Mouse (Mus musculus): ENCODE results near the gene Adarb1. TPM values are rescaled to one million over a fixed set of nuclear protein-coding genes. Genes with fewer than 3 reads are reported as not detected.

Gene Adarb1
- polyA plus RNA-seq, 1 experiment from 2014 or later, result 2.9 TPM

GRCm38 (mm10) chr10:77304362-77304761 is 113.7 kb downstream of the Adarb1 start:
- Histone ChIP-seq H3K27me3 (replicated peaks) (no peaks in the 10 kb centered on the region), H3K27ac (no peak overlapping the region), H3K4me3 (no peak overlapping the region), H3K9me3 (replicated peaks) (no peaks in the 10 kb centered on the region), H3K36me3 (no peaks in the 10 kb centered on the region), H3K4me2 (no peak overlapping the region), H3K4me1 (peaks cover 23% of the 10 kb centered on the region), H3K9ac (no peak overlapping the region)
- 65% methylated on average over 3 of the region's 3 CpGs for WGBS (ENCODE audit: insufficient replicate concordance)
- no peak for ATAC-seq

- Histone ChIP-seq H3K4me1 (peaks cover 50% of the 10 kb centered on the region), H3K27me3 (replicated peaks) (no peaks in the 10 kb centered on the region), H3K4me3 (no peak overlapping the region), H3K9me3 (replicated peaks) (no peaks in the 10 kb centered on the region), H3K36me3 (no peaks in the 10 kb centered on the region), H3K4me2 (peak overlapping the region; percentile 45), H3K27ac (peak overlapping the region; percentile 77), H3K9ac (no peak overlapping the region)
- 30% methylated on average over 4 of the region's 4 CpGs for WGBS (ENCODE audit: insufficient replicate concordance)
- peak; percentile 92 for ATAC-seq
Observed at GRCm38 (mm10) chr10:77300934-77301297, 117.2 kb downstream of the Adarb1 start.

- 48% methylated on average over 8 of the region's 8 CpGs for WGBS (ENCODE audit: insufficient replicate concordance)
- H3K9ac ChIP-seq, result no peak overlapping the region
- H3K27me3 ChIP-seq (replicated peaks), result no peaks in the 10 kb centered on the region
- H3K27ac ChIP-seq, result peak overlapping the region; percentile 77
- H3K4me1 ChIP-seq, result peaks cover 55% of the 10 kb centered on the region
- H3K36me3 ChIP-seq, result no peaks in the 10 kb centered on the region
- peak overlapping the region; percentile 45 for H3K4me2 ChIP-seq
- no peaks in the 10 kb centered on the region for H3K9me3 ChIP-seq (replicated peaks)
- peak; percentile 21; the same call in 1 of the 2 replicates for ATAC-seq
- no peak overlapping the region for H3K4me3 ChIP-seq
Observed at GRCm38 (mm10) chr10:77300237-77300933, 117.7 kb downstream of the Adarb1 start.

- peaks cover 56% of the 10 kb centered on the region for H3K4me1 ChIP-seq
- H3K36me3 ChIP-seq, result no peaks in the 10 kb centered on the region
- H3K9me3 ChIP-seq (replicated peaks), result no peaks in the 10 kb centered on the region
- H3K9ac ChIP-seq, result no peak overlapping the region
- H3K4me2 ChIP-seq, result peak overlapping the region; percentile 15; the same call in 1 of the 2 replicates
- H3K27ac ChIP-seq, result peak overlapping the region; percentile 77
- ATAC-seq, result peak; percentile 46; the same call in 1 of the 2 replicates
- 47% methylated on average over 2 of the region's 2 CpGs for WGBS (ENCODE audit: insufficient replicate concordance)
- no peak overlapping the region for H3K4me3 ChIP-seq
- no peaks in the 10 kb centered on the region for H3K27me3 ChIP-seq (replicated peaks)
Observed at GRCm38 (mm10) chr10:77299194-77299593, 118.9 kb downstream of the Adarb1 start.

- ATAC-seq, result peak; percentile 68
- WGBS (ENCODE audit: insufficient replicate concordance), result 17% methylated on average over 8 of the region's 8 CpGs
- Histone ChIP-seq H3K9me3 (replicated peaks) (no peaks in the 10 kb centered on the region), H3K9ac (no peak overlapping the region), H3K4me1 (peaks cover 56% of the 10 kb centered on the region), H3K4me3 (no peak overlapping the region), H3K36me3 (no peaks in the 10 kb centered on the region), H3K4me2 (peak overlapping the region; percentile 15; the same call in 1 of the 2 replicates), H3K27me3 (replicated peaks) (no peaks in the 10 kb centered on the region), H3K27ac (peak overlapping the region; percentile 77; the same call in 1 of the 2 replicates)
Observed at GRCm38 (mm10) chr10:77298621-77299020, 119.4 kb downstream of the Adarb1 start.

- H3K36me3 ChIP-seq, result no peaks in the 10 kb centered on the region
- WGBS (ENCODE audit: insufficient replicate concordance), result 75% methylated on average over 12 of the region's 12 CpGs
- H3K9me3 ChIP-seq (replicated peaks), result no peaks in the 10 kb centered on the region
- H3K4me3 ChIP-seq, result no peak overlapping the region
- no peak for ATAC-seq
- H3K27ac ChIP-seq, result no peak overlapping the region
- H3K9ac ChIP-seq, result no peak overlapping the region
- peaks cover 36% of the 10 kb centered on the region for H3K4me1 ChIP-seq
- H3K4me2 ChIP-seq, result no peak overlapping the region
- no peaks in the 10 kb centered on the region for H3K27me3 ChIP-seq (replicated peaks)
Observed at GRCm38 (mm10) chr10:77294691-77295090, 123.4 kb downstream of the Adarb1 start.

GRCm38 (mm10) chr10:77290624-77291366 is 127.3 kb downstream of the Adarb1 start:
- no peak overlapping the region for H3K27ac ChIP-seq
- no peak for ATAC-seq
- H3K4me3 ChIP-seq, result no peak overlapping the region
- WGBS (ENCODE audit: insufficient replicate concordance), result 63% methylated on average over 17 of the region's 17 CpGs
- H3K4me1 ChIP-seq, result peaks cover 10% of the 10 kb centered on the region
- H3K9me3 ChIP-seq (replicated peaks), result no peaks in the 10 kb centered on the region
- H3K4me2 ChIP-seq, result no peak overlapping the region
- no peaks in the 10 kb centered on the region for H3K36me3 ChIP-seq
- no peak overlapping the region for H3K9ac ChIP-seq
- H3K27me3 ChIP-seq (replicated peaks), result 0 out of 2 replicates have a peak, but pooled peaks cover 5% of the 10 kb centered on the region

- H3K27ac ChIP-seq, result no peak overlapping the region
- H3K4me2 ChIP-seq, result no peak overlapping the region
- H3K9me3 ChIP-seq (replicated peaks), result no peaks in the 10 kb centered on the region
- H3K4me1 ChIP-seq, result peaks cover 5% of the 10 kb centered on the region; the same call in 1 of the 2 replicates
- no peak overlapping the region for H3K4me3 ChIP-seq
- 74% methylated on average over 8 of the region's 8 CpGs for WGBS (ENCODE audit: insufficient replicate concordance)
- ATAC-seq, result no peak
- no peak overlapping the region for H3K9ac ChIP-seq
- no peaks in the 10 kb centered on the region for H3K36me3 ChIP-seq
- H3K27me3 ChIP-seq (replicated peaks), result 0 out of 2 replicates have a peak, but pooled peaks cover 5% of the 10 kb centered on the region
Observed at GRCm38 (mm10) chr10:77289559-77289958, 128.5 kb downstream of the Adarb1 start.

- Histone ChIP-seq H3K4me1 (peaks cover 5% of the 10 kb centered on the region; the same call in 1 of the 2 replicates), H3K9ac (no peak overlapping the region), H3K27me3 (replicated peaks) (0 out of 2 replicates have a peak, but pooled peaks cover 5% of the 10 kb centered on the region), H3K4me3 (no peak overlapping the region), H3K36me3 (no peaks in the 10 kb centered on the region), H3K27ac (no peak overlapping the region), H3K9me3 (replicated peaks) (no peaks in the 10 kb centered on the region), H3K4me2 (no peak overlapping the region)
- WGBS (ENCODE audit: insufficient replicate concordance), result 34% methylated on average over 5 of the region's 5 CpGs
- no peak for ATAC-seq
Observed at GRCm38 (mm10) chr10:77288639-77289195, 129.4 kb downstream of the Adarb1 start.

- H3K27ac ChIP-seq, result no peak overlapping the region
- H3K4me3 ChIP-seq, result no peak overlapping the region
- H3K4me1 ChIP-seq, result peaks cover 5% of the 10 kb centered on the region; the same call in 1 of the 2 replicates
- 0 out of 2 replicates have a peak, but pooled peaks cover 5% of the 10 kb centered on the region for H3K27me3 ChIP-seq (replicated peaks)
- H3K9me3 ChIP-seq (replicated peaks), result no peaks in the 10 kb centered on the region
- WGBS (ENCODE audit: insufficient replicate concordance), result 70% methylated on average over 8 of the region's 8 CpGs
- H3K36me3 ChIP-seq, result no peaks in the 10 kb centered on the region
- no peak overlapping the region for H3K4me2 ChIP-seq
- ATAC-seq, result no peak
- no peak overlapping the region for H3K9ac ChIP-seq
Observed at GRCm38 (mm10) chr10:77287626-77288025, 130.4 kb downstream of the Adarb1 start.

GRCm38 (mm10) chr10:77284832-77285231 is 133.2 kb downstream of the Adarb1 start:
- ATAC-seq, result no peak
- WGBS (ENCODE audit: insufficient replicate concordance), result 77% methylated on average over 6 of the region's 6 CpGs
- no peak overlapping the region for H3K4me2 ChIP-seq
- H3K27me3 ChIP-seq (replicated peaks), result peaks cover 20% of the 10 kb centered on the region
- no peak overlapping the region for H3K4me3 ChIP-seq
- peaks cover 5% of the 10 kb centered on the region; the same call in 1 of the 2 replicates for H3K4me1 ChIP-seq
- H3K36me3 ChIP-seq, result no peaks in the 10 kb centered on the region
- no peaks in the 10 kb centered on the region for H3K9me3 ChIP-seq (replicated peaks)
- H3K27ac ChIP-seq, result no peak overlapping the region
- no peak overlapping the region for H3K9ac ChIP-seq

GRCm38 (mm10) chr10:77282822-77283221 is 135.2 kb downstream of the Adarb1 start:
- Histone ChIP-seq H3K9me3 (replicated peaks) (no peaks in the 10 kb centered on the region), H3K27me3 (replicated peaks) (peaks cover 25% of the 10 kb centered on the region), H3K27ac (no peak overlapping the region), H3K4me3 (no peak overlapping the region), H3K4me2 (no peak overlapping the region), H3K4me1 (no peaks in the 10 kb centered on the region), H3K9ac (no peak overlapping the region), H3K36me3 (no peaks in the 10 kb centered on the region)
- 14% methylated on average over 6 of the region's 6 CpGs for WGBS (ENCODE audit: insufficient replicate concordance)
- ATAC-seq, result no peak
